Mouse (Mus musculus) lung, adult 2 months (tissue): ENCODE data around the gene Nxpe4.

Experiments
- CTCF ChIP-seq: fragments of 200-500 bp; IDR thresholded peaks from 2 replicates; pipeline ENCODE4 v1.5.1; 2011; ENCODE audit warnings: mild to moderate bottlenecking, low read length, control low read depth; ENCODE audit not compliant: insufficient read depth
- POLR2A ChIP-seq: fragments of 200-500 bp; IDR thresholded peaks from 2 replicates; pipeline ENCODE4 v1.6.1; 2011; ENCODE audit warnings: low read depth, mild to moderate bottlenecking, control low read depth, low read length, borderline replicate concordance; ENCODE audit errors: extremely low read depth

- TF ChIP-seq CTCF (no peak), POLR2A (no peak)
Observed at GRCm38 (mm10) chr9:48142646-48143045, 19.2 kb upstream of the Nxpe4 start.
